Mouse (Mus musculus) monocyte, adult 5-6 weeks (primary cell): ENCODE measurements around the gene Taf3. TPM values are rescaled to one million over a fixed set of nuclear protein-coding genes. Genes with fewer than 3 reads are reported as not detected.

ENCODE experiments used
- ATAC-seq: fragments of 153-309, 156-312 bp; replicated peaks from 2 replicates; pipeline ENCODE4 v1.8.0; 2017; ENCODE audit warnings: mild to moderate bottlenecking; ENCODE audit not compliant: low TSS enrichment, insufficient number of reproducible peaks, severe bottlenecking, poor library complexity, low FRiP score
- total RNA-seq: library from RNA; stranded (forward); fragments of 200-1000, 200-491, 200-594 nt; gene quantifications from 3 replicates; pipeline ENCODE4 v1.2.3, GENCODE M21; 2017

The Taf3 gene
- total RNA-seq: 9.1 to 13.8 TPM (median 12.5 TPM) in 3 replicates

GRCm38 (mm10) chr2:10048461-10048860 lies at the start of gene Taf3:
TSS of gene Taf3 (minus strand) at chr2:10048596.
- ATAC-seq: peak; percentile 97

DNA sequence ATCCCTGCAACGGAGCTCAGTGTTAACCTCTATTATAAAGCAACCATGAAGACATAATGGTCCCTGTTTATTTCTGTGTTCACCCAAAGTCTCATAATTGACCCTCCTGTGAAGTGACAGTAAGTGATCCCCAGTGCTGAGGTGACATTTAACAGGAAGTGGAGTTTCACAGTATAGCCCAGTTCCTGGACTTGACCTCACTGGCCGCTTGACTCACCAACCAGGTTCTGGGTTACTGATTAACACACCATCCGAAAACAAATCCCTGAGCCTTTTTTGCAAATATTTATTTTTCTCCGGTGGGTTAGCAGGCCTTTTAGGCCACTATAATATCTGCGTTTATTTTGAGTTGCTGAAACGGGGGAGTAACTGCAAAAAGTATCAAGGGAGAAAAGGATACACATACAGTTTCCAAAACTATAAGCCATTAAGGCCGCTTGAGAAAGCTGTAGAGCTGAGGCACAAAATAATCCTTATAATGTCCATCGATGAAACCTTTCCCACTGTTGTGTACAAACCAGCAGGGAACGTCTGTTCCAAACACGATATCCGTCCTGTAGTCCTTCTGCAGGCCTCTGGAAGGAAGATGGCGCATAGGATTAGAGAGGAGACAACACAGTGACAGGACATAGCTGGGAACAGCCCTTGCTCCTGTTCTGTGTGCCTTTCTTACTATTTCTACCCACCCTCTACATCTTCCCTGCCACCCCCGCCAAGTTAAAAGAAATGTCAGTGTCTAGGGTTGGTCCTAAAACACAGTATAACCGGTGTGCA lies 46.1 kb upstream of the Taf3 start:
- ATAC-seq: 0 out of 2 replicates have a peak, but pooled peaks have one; percentile 43

- ATAC-seq: no peak
These were observed 39.0 kb upstream of the Taf3 start for GRCm38 (mm10) chr2:10087256-10087850.

DNA sequence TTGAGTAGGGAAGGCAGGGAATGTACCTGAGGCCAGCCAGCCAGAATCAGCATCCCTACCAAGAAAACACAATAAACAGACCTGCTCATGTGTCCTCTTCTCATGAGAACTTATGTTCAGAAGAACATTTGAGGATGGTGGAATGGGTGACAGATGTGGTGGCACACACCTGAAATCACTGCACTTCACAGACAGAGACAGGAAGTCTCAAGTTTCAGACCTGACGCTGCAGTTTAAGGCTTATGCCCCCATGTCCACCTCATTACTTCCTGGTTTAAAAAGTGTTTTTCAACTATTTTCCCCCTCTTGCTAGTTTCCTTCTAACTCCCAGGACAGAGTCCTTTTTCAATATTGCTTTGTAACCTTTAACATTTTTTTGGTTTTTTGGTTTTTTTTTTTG lies 34.3 kb upstream of the Taf3 start:
- ATAC-seq: no peak

- ATAC-seq: no peak
These were observed 33.2 kb upstream of the Taf3 start for GRCm38 (mm10) chr2:10081453-10082080.

- peak; percentile 95 for ATAC-seq
These were observed 32.1 kb upstream of the Taf3 start, which contains the start of the genes Atp5c1 and Kin for GRCm38 (mm10) chr2:10080310-10081010. TSS of gene Atp5c1 (minus strand) at chr2:10080510. TSS of gene Kin (plus strand) at chr2:10080593.

DNA sequence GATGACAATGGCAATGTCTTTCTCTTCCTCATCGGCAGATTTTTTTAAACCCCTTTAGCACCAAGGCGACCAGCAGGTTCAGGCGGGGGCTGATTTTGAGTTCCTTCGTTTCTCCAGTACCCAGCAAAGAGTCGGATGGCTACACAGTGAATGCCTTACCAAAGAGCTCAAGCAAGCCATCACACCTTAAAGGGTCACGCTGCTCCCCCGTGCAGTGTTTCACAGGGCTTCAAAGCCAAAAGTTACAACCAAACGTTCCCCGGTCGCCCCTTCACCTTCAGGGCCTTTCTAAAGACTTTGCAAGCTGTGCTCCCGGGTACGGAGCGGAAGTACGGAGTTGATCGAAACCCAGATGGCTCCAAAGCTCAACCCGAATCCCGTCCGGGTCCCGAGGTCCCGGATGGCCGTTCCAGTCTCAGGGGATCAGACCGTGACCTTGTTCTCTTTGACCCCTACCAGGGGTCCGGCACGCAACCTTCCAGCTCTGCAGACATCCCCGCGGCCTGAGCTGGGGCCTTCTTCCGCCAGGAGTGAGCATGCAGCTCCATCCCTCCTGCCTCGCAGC lies 31.4 kb upstream of the Taf3 start:
- peak; percentile 10; the same call in 1 of the 2 replicates for ATAC-seq

GRCm38 (mm10) chr2:10076675-10077074 lies 28.3 kb upstream of the Taf3 start:
- no peak for ATAC-seq

- ATAC-seq: no peak
These were observed 26.1 kb upstream of the Taf3 start for GRCm38 (mm10) chr2:10074470-10074869.

GRCm38 (mm10) chr2:10071751-10072150 lies 23.4 kb upstream of the Taf3 start:
- ATAC-seq: no peak

DNA sequence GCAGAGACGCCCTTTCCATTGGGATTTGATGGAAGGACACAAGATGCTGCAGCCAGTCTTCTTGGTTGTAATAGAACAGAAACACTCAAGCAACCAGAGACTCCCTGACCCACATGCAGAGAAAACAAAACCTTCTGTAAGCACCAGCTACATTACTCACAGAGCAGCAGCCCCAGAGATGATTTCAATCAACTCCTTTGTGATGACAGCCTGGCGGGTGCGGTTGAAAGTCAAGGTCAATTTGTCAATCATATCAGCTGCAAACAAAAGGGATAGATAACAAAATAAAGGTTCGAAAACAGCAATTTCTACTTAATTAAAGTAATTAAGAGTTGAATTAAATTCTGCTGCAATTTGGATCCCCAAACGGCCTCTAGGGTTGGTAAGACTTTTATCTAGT lies 10.4 kb upstream of the Taf3 start:
- no peak for ATAC-seq

GRCm38 (mm10) chr2:10051996-10052395 lies 3.6 kb upstream of the Taf3 start:
- ATAC-seq: no peak

GRCm38 (mm10) chr2:10050878-10051277 lies 2.5 kb upstream of the Taf3 start:
- ATAC-seq: no peak

GRCm38 (mm10) chr2:10049456-10049855 lies 1.1 kb upstream of the Taf3 start:
- ATAC-seq: no peak

DNA sequence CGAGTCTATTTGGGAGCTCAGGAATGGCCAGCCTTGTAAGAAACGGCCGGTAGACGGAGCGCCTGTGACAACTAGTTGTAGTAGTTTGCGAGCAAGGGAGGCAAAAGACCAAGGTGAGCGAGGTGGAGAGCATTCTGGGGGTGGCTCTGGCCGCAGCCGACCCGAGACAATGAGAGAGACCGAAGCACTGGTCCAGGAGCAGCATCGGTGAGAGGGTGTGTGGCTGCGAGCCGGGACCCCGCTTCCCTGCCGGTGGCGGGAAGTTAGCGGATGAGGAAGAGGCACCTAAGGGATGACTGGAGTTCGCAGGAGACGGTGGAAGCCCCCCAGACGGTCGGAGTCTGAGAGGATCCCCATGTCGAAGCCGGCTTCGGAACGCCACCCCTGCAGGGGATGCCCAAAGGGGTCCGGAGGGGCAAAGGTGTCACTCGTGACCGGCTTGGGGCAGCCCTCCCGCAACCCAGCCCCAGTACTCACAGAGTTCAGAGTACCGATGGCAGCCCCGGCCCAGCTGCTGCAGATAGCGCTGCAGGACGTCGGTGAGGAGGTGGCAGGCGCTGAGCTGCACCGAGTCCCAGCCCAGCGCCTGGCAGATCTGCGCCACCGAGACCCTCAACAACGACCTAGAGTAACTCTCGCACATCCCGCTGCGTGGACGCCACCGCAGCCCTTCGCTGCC lies 499 bp downstream of the Taf3 start:
- ATAC-seq: 0 out of 2 replicates have a peak, but pooled peaks have one; percentile 7

GRCm38 (mm10) chr2:10034976-10035375 lies 13.4 kb downstream of the Taf3 start:
- ATAC-seq: no peak

GRCm38 (mm10) chr2:10033684-10034083 lies 14.7 kb downstream of the Taf3 start:
- no peak for ATAC-seq

DNA sequence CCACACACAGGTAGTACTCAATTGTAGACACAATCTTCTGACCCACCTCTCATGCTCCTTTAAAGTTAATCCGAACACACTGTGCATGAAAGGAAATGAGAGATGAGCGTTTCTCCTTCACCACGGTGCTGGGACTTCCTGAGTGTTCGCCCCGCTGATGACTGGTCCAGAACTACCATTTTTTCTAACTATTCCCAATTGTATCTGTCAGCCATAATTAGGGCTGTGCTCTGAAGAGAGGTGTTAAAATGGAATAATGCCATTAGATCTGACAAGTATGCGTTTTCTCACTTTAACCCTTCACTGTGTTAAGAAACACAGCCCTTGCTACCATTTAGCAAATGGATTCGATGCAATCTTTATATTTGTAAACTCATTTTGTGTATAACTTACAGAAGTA lies 18.6 kb downstream of the Taf3 start:
- no peak for ATAC-seq
